Mouse (Mus musculus): ENCODE results near the gene Mid1. TPM values are rescaled to one million over a fixed set of nuclear protein-coding genes. Genes with fewer than 3 reads are reported as not detected.
"Not testable (repeated sequence)": the region's sequence is repeated elsewhere in the genome, so short reads cannot be mapped to it uniquely, and the experiment has no call there.

Mid1 gene
- total RNA-seq, 2 experiments from 2014 or later, result 10.7 to 43.8 TPM

DNA sequence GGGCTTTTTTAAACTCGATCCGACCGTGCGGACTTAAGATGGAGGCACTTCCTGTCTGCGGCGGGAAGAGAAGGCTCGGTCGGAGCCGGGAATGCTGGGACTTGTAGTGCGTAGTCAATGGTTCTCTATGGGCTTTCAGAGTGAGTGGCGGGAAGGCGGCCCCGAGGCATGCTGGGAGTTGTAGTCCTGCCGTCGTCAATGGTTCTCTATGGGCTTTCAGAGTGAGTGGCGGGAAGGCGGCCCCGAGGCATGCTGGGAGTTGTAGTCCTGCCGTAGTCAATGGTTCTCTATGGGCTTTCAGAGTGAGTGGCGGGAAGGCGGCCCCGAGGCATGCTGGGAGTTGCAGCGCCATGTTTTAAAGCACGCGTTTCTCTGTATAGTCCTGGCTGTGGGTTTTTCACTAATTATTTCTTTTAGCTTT, 324.8 kb downstream of the Mid1 start:
- peak; percentile 76 for ATAC-seq (replicated peaks; ENCODE audit: poor library complexity)

DNA sequence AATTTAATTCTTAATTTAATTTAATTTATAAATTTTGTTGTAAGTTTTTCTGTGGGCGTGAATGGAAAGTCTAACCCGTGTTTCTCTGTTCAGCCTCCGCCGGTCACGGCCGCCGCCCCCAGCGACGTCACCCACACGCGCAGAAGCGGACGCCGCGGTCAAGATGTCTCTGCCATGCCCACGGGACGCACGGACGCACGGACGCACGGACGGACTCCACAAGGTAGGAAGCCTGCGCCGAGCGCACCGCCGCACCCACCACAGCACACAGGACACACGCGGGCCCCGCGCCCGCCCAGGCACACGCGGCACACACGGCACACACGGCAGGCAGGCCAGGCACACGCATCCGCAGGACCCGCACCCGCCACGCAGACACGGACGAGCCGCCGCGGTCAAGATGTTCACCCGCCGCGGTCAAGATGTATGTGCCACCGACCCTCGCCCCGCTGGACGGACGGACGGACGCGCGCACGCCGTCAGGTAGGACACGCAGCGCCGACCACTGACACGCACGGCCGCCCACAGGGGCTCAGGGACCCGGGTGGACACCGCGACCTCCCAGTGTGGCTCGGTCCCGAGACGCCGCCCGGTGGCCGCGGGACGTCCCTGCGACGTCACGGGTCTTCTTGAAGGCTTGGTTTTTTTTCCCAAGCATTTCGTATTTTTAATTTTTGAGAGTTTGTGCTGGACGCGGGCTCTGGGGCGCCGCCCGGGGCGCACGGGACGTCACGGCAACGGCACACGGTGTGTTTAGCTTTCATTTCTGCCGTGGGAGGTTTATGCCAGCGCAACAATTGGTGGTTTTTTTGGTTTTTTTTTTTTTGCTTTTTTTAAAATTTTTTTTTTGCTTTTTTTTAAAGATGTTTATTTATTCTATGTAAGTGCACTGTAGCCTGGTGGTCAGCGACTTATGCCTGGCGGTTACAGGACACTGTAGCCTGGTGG, 325.9 kb downstream of the Mid1 start:
- ATAC-seq (replicated peaks; ENCODE audit: poor library complexity), result peak; percentile 32

DNA sequence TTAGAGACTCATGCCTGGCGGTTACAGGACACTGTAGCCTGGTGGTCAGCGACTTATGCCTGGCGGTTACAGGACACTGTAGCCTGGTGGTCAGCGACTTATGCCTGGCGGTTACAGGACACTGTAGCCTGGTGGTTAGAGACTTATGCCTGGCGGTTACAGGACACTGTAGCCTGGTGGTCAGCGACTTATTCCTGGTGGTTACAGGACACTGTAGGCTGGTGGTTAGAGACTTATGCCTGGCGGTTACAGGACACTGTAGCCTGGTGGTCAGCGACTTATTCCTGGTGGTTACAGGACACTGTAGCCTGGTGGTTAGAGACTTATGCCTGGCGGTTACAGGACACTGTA, 326.5 kb downstream of the Mid1 start:
- ATAC-seq (replicated peaks; ENCODE audit: poor library complexity), result not testable (repeated sequence)

GRCm38 (mm10) chrX:170013421-170013820, 328.4 kb downstream of the Mid1 start:
- ATAC-seq (replicated peaks; ENCODE audit: poor library complexity), result not testable (repeated sequence)

GRCm38 (mm10) chrX:170014038-170014437, 329.0 kb downstream of the Mid1 start:
- not testable (repeated sequence) for ATAC-seq (replicated peaks; ENCODE audit: poor library complexity)

DNA sequence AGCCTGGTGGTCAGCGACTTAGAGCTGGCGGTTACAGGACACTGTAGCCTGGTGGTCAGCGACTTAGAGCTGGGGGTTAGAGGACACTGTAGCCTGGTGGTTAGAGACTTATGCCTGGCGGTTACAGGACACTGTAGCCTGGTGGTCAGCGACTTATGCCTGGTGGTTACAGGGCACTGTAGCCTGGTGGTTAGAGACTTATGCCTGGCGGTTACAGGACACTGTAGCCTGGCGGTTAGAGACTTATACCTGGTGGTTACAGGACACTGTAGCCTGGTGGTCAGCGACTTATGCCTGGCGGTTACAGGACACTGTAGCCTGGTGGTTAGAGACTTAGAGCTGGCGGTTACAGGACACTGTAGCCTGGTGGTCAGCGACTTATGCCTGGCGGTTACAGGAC, 330.9 kb downstream of the Mid1 start:
- not testable (repeated sequence) for ATAC-seq (replicated peaks; ENCODE audit: poor library complexity)

DNA sequence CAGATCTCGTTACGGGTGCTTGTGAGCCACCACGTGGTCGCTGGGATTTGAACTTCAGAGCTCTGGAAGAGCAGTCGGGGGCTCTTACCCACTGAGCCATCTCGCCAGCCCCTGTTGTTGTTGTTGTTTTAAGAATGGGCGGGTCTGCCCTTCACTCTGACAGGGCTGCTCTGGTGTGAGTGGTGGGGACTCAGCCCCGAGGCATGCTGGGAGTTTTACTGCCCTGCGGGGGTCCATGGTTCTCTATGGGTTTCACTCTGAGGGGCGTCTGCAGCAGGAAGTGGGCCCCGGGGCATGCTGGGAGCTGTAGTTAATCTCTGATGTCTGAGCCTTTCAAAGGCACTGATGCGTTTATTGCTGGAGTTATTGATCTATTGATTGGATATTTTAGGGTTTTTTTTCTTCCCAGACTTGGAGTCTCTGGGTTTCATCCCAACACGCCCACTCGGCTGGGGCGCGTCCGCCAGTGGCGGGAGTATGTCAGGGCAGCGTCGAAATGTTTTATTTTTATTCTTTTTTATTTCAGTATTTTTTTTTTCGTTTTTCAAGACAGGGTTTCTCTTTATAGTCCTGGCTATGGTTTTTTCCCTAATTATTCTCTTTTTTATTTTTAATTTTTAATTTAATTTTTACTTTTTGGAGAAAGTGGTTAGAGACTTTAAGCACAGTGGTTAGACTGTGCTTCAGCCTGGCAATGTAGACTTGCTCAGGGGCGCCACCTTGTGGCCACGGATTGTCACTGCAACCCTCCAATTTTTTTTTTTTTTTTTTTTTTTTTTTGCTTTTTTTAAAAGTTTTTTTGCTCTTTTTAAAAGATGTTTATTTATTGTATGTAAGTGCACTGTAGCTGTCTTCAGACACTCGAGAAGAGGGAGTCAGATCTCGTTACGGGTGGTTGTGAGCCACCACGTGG, 332.6 kb downstream of the Mid1 start:
- ATAC-seq (replicated peaks; ENCODE audit: poor library complexity), result peak; percentile 59

DNA sequence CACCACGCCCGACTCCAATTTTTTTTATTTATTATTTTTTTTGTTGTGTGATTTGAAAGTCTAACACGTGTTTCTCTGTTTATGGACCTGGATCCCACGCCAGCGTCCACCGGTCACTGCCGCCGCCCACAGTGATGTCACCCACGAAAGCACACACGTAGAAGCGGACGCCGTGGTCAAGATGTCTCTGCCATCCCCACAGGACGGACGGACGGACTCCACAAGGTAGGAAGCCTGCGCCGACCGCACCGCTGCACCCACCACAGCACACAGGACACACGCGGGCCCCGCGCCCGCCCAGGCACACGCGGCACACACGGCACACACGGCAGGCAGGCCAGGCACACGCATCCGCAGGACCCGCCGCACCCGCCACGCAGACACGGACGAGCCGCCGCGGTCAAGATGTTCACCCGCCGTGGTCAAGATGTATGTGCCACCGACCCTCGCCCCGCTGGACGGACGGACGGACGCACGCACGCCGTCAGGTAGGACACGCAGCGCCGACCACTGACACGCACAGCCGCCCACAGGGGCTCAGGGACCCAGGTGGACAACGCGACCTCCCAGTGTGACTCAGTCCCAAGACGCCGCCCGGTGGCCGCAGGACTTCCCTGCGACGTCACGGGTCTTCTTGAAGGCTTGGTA, 333.7 kb downstream of the Mid1 start:
- ATAC-seq (replicated peaks; ENCODE audit: poor library complexity), result peak; percentile 35

- ATAC-seq (replicated peaks; ENCODE audit: poor library complexity), result peak; percentile 7
These were observed 334.4 kb downstream of the Mid1 start for GRCm38 (mm10) chrX:170019219-170019953.

- ATAC-seq (replicated peaks; ENCODE audit: poor library complexity), result peak; percentile 25
These were observed 335.1 kb downstream of the Mid1 start for GRCm38 (mm10) chrX:170019954-170020689.

DNA sequence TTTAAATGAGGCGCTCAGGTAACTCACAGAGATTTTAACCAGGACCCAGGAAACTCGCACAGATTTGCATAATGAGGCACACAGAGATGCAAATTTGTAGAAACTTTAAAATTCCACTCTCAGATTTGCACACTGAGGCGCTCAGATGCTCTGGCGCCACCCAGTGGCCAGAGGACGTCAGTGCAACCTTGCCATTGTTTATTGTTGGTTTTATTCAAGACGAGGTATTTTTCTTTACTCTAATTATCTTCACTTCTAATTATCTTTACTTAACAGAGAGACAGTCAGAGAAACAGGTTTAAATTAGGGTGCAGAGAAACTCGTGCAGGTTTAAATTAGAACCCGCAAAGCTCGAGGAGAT, 335.7 kb downstream of the Mid1 start:
- ATAC-seq (replicated peaks; ENCODE audit: poor library complexity), result peak; percentile 23

- not testable (repeated sequence) for ATAC-seq (replicated peaks; ENCODE audit: poor library complexity)
These were observed 336.2 kb downstream of the Mid1 start for GRCm38 (mm10) chrX:170021205-170021604.

DNA sequence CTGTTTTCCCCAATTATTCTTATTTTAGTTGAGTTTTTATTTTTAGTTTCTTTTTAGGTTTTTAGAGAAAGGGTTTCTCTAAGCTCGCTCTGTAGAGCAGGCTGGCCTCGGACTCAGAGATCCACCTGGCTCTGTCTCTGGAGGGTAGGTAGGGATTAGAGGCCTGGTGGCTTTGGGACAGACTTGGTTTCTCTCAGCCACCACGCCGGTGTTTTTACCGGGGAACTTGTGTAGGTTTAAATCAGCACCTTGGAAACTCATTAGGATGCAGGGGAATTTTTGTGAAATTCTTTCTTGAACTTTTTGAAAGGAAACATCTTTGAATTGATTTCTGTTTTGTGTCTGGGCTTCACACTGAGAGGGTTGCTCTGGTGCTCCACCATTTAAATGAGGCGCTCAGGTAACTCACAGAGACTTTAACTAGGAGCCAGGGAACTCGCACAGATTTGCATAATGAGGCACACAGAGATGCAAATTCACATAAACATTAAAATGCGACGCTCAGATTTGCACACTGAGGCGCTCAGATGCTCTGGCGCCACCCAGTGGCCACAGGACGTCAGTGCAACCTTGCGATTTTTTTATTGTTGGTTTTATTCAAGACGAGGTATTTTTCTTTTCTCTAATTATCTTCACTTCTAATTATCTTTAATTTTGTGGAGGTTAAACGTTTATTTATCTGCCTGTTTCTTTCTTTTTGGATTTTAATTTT, 336.9 kb downstream of the Mid1 start:
- ATAC-seq (replicated peaks; ENCODE audit: poor library complexity), result peak; percentile 17; the same call in 1 of the 2 replicates

Other genes starting within 250 kb of the Mid1 start
- not detected in 2 replicates for gene 4933400A11Rik, start 94.4 kb downstream of the Mid1 start, total RNA-seq (2015)
- gene 4933400A11Rik, start 94.4 kb downstream of the Mid1 start, total RNA-seq (2017), result not detected in 2 replicates

Measured in megakaryocyte progenitor cell, adult 5-6 weeks (primary cell).